Comparison of ENCODE assay signal across 20 mouse cellular contexts in genomic region chr2:167903242-167903952, GRCm38 (mm10). TPM values are rescaled to one million over a fixed set of nuclear protein-coding genes. Genes with fewer than 3 reads are reported as not detected.
DNase-seq lines count a peak whose midpoint lies in the region; ATAC-seq and TF ChIP-seq lines count a peak whose summit lies in the region.
"Had no signal": no experiment of that assay in that cellular context is flagged by ENCODE, and none has a peak within 500 bp of the region (broad histone marks: within the 10 kb centered on the region; RNA-seq: fewer than 3 reads in every experiment).

No protein-coding gene starts in this region.

- H3K4me1 ChIP-seq in limb, embryonic 13.5 days = peaks cover 22% of the 10 kb centered on the region
- H3K4me1 ChIP-seq in limb, embryonic 10.5 days = peaks cover 15% of the 10 kb centered on the region
- H3K4me1 ChIP-seq in lung, postnatal 0 days (ENCODE audit: insufficient read depth, low read depth, low read length) = 0 out of 2 replicates have a peak, but pooled peaks cover 4% of the 10 kb centered on the region
- 0 out of 2 replicates have a peak, but pooled peaks cover 9% of the 10 kb centered on the region for H3K4me1 ChIP-seq in stomach, embryonic 16.5 days (ENCODE audit: control insufficient read depth, insufficient read depth, low read length)

- no peak overlapping the region for H3K4me2 ChIP-seq in limb, embryonic 13.5 days (replicated peaks)
- H3K4me2 ChIP-seq in lung, postnatal 0 days (replicated peaks; ENCODE audit: low read depth, low read length) = no peak overlapping the region
- H3K4me2 ChIP-seq in stomach, embryonic 16.5 days (ENCODE audit: low read depth, low read length) = no peak overlapping the region
- H3K4me2 ChIP-seq: embryonic facial prominence, embryonic 13.5 days; forebrain, embryonic 13.5 days; heart, embryonic 12.5 days; hindbrain, embryonic 14.5 days had no signal

- peak overlapping the region; percentile 9; the same call in 1 of the 2 replicates for H3K9ac ChIP-seq in limb, embryonic 13.5 days
- H3K9ac ChIP-seq in lung, postnatal 0 days (replicated peaks; ENCODE audit: low read depth) = no peak overlapping the region
- H3K9ac ChIP-seq in stomach, embryonic 16.5 days (ENCODE audit: low read length) = no peak overlapping the region
- H3K9ac ChIP-seq: embryonic facial prominence, embryonic 13.5 days; forebrain, embryonic 13.5 days; forebrain, postnatal 0 days; heart, embryonic 12.5 days; hindbrain, embryonic 14.5 days had no signal

- ATAC-seq in limb, embryonic 13.5 days (ENCODE audit: low FRiP score, low read depth) = no peak
- ATAC-seq in lung, postnatal 0 days = peak; percentile 65
- ATAC-seq in stomach, embryonic 16.5 days (ENCODE audit: insufficient read depth, low FRiP score) = no peak
- ATAC-seq: forebrain, embryonic 13.5 days; forebrain, postnatal 0 days had no signal

- H3K27ac ChIP-seq in limb, embryonic 13.5 days = no peak overlapping the region
- no peak overlapping the region for H3K27ac ChIP-seq in limb, embryonic 10.5 days
- H3K27ac ChIP-seq in lung, postnatal 0 days (ENCODE audit: low read length) = peak overlapping the region; percentile 68
- peak overlapping the region; percentile 34; the same call in 1 of the 2 replicates for H3K27ac ChIP-seq in stomach, embryonic 16.5 days (ENCODE audit: low read length)
- H3K27ac ChIP-seq: embryonic facial prominence, embryonic 13.5 days; forebrain, embryonic 13.5 days; hindbrain, embryonic 10.5 days; hindbrain, embryonic 14.5 days had no signal

- TF ChIP-seq CTCF in lung, postnatal 0 days (IDR thresholded peaks at IDR 0.05) = no peak

- peaks cover 3% of the 10 kb centered on the region; the same call in 1 of the 2 replicates for H3K9me3 ChIP-seq in limb, embryonic 13.5 days
- H3K9me3 ChIP-seq in limb, embryonic 10.5 days (replicated peaks) = no peaks in the 10 kb centered on the region
- no peaks in the 10 kb centered on the region for H3K9me3 ChIP-seq in lung, postnatal 0 days (ENCODE audit: low read length)
- H3K9me3 ChIP-seq in stomach, embryonic 16.5 days (replicated peaks; ENCODE audit: control insufficient read depth, low read length) = no peaks in the 10 kb centered on the region
- H3K9me3 ChIP-seq: embryonic facial prominence, embryonic 13.5 days; forebrain, embryonic 13.5 days; heart, embryonic 12.5 days; hindbrain, embryonic 10.5 days had no signal

- 78% methylated on average over 11 of the region's 11 CpGs for WGBS in limb, embryonic 13.5 days
- WGBS in limb, embryonic 10.5 days = 89% methylated on average over 11 of the region's 11 CpGs
- WGBS in lung, postnatal 0 days = 64% methylated on average over 11 of the region's 11 CpGs
- WGBS in stomach, embryonic 16.5 days = 75% methylated on average over 11 of the region's 11 CpGs

- peaks cover 15% of the 10 kb centered on the region; the same call in 1 of the 2 replicates for H3K27me3 ChIP-seq in limb, embryonic 13.5 days
- peaks cover 27% of the 10 kb centered on the region for H3K27me3 ChIP-seq in limb, embryonic 10.5 days (ENCODE audit: low read depth, poor library complexity, severe bottlenecking)
- no peaks in the 10 kb centered on the region for H3K27me3 ChIP-seq in lung, postnatal 0 days (replicated peaks; ENCODE audit: insufficient read depth, low read length)
- H3K27me3 ChIP-seq in stomach, embryonic 16.5 days (ENCODE audit: control insufficient read depth, insufficient read depth, low read length) = no peaks in the 10 kb centered on the region

- H3K4me3 ChIP-seq in limb, embryonic 13.5 days = no peak overlapping the region
- H3K4me3 ChIP-seq in limb, embryonic 10.5 days = no peak overlapping the region
- H3K4me3 ChIP-seq in lung, postnatal 0 days (ENCODE audit: low read depth, low read length) = no peak overlapping the region
- no peak overlapping the region for H3K4me3 ChIP-seq in stomach, embryonic 16.5 days (replicated peaks; ENCODE audit: low read length)
- H3K4me3 ChIP-seq: embryonic facial prominence, embryonic 13.5 days; forebrain, embryonic 13.5 days; heart, embryonic 12.5 days; hindbrain, embryonic 10.5 days had no signal

- TF ChIP-seq EP300 in lung, postnatal 0 days (IDR thresholded peaks at IDR 0.05) = 0 out of 2 replicates have a peak, but pooled peaks have one; percentile 15

- H3K36me3 ChIP-seq in limb, embryonic 13.5 days = no peaks in the 10 kb centered on the region
- H3K36me3 ChIP-seq in limb, embryonic 10.5 days = no peaks in the 10 kb centered on the region
- H3K36me3 ChIP-seq in lung, postnatal 0 days (ENCODE audit: insufficient read depth, low read length) = no peaks in the 10 kb centered on the region
- H3K36me3 ChIP-seq in stomach, embryonic 16.5 days (ENCODE audit: control insufficient read depth, insufficient read depth, low read length) = no peaks in the 10 kb centered on the region
- H3K36me3 ChIP-seq: embryonic facial prominence, embryonic 13.5 days; heart, embryonic 12.5 days; hindbrain, embryonic 10.5 days had no signal

- DNase-seq in limb, embryonic 10.5 days (ENCODE audit: low spot score) = no peak
- DNase-seq in NIH3T3 (ENCODE audit: low read depth) = peak; percentile 38
- peak; percentile 68 for DNase-seq in lung, postnatal 0 days (ENCODE audit: low spot score)
- no peak for DNase-seq in frontal cortex, postnatal 14 days (ENCODE audit: low spot score in 2 of 2)
- no peak for DNase-seq in frontal cortex, postnatal 25 days (ENCODE audit: low spot score in 2 of 2)
- DNase-seq: adrenal gland, adult 2 months; adrenal gland, postnatal 25 days; cerebellum, adult 18-20 months; cerebellum, adult 9-11 months; cerebellum, postnatal 36 days; forebrain, postnatal 0 days; gastrocnemius, postnatal 10 days; heart, adult 18-20 months had no signal

RNA-seq across cellular contexts. Expression of gene Ptpn1, which starts 28.5 kb away (rescaled TPM):
- polyA plus RNA-seq in limb, embryonic 13.5 days (2015; fragmentation: Nextera tagmentation; extraction: Ambion mirVana) = 54.0 and 54.9 TPM in 2 replicates
- 56.4 and 62.2 TPM in 2 replicates for polyA plus RNA-seq in limb, embryonic 10.5 days (2016; fragmentation: Nextera tagmentation; extraction: Ambion mirVana)
- 81.2 and 94.5 TPM in 2 replicates for polyA plus RNA-seq in lung, postnatal 0 days (2015; fragmentation: Nextera tagmentation; extraction: Ambion mirVana)
- 49.5 and 51.3 TPM in 2 replicates for polyA plus RNA-seq in stomach, embryonic 16.5 days (2015; fragmentation: Nextera tagmentation; extraction: Ambion mirVana)

Comparison
In these comparisons a context has a peak if more than half of its experiments do, and no peak if none do; other contexts are left out.
1. H3K27ac ChIP-seq: peak in lung, postnatal 0 days (single experiment) and stomach, embryonic 16.5 days (single experiment); none in limb, embryonic 13.5 days (single experiment) and limb, embryonic 10.5 days (single experiment).
2. DNase-seq: peak in NIH3T3 (single experiment) and lung, postnatal 0 days (single experiment); none in limb, embryonic 10.5 days (single experiment), frontal cortex, postnatal 14 days (0 of 2) and frontal cortex, postnatal 25 days (0 of 2).